Mouse (Mus musculus): ENCODE data around the gene Spert.

- TF ChIP-seq GATA1 (IDR thresholded peaks at IDR 0.05; ENCODE audit: low read length) = no peak
- no peak for TF ChIP-seq TAL1 (IDR thresholded peaks at IDR 0.05; ENCODE audit: low read length)
These were observed 48.5 kb upstream of the Spert start for GRCm38 (mm10) chr14:75641369-75641768.

Data from erythroblast, embryonic 14.5 days (primary cell).